Mouse (Mus musculus) ovary, postnatal 14 days (tissue): ENCODE results near the gene Hivep3.

Experiments used
- DNase-seq: peaks from one replicate; pipeline ENCODE4 v3.0.0; 2022; ENCODE audit warnings: low spot score

Hivep3 gene

DNA sequence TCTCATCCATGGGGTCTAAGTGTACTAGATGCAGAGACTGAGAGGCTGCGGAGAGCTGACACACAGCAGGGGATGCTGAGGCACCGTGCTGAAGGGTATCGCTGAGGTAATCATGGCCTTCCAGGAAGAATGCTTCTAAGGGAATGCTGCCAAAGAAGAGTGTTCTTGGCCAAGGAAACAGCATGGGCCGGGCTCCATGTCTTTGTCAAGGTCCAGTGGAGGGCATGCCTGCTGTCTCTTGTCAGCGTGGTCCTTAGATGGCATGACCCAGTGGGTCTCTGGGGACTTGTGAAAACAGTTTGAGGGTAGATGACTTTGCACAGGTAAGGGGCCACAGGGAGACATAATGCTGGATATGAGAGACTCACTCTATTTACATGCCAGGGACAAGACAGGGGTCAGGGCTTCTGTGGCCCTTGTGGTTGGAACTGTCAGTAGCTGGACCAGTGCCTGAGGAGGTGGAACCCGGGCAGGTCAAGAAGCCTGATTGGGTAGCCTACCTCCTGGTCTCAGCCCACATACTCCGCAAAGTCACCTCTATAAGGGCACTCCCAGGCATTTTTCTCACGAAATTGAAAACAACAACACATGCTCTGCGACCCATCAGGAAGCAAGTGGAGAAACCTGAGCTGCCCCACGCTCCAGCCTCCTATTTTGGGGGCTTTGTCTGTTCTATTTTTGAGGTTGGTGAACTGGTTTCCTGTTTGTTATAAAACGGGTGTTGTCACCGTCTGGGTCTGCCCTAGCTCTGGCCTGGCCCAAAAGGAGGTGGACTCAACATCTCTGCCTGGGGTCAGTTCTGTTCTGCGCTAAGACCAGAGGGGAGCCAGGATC lies 177.7 kb downstream of the Hivep3 start:
- no peak for DNase-seq

DNA sequence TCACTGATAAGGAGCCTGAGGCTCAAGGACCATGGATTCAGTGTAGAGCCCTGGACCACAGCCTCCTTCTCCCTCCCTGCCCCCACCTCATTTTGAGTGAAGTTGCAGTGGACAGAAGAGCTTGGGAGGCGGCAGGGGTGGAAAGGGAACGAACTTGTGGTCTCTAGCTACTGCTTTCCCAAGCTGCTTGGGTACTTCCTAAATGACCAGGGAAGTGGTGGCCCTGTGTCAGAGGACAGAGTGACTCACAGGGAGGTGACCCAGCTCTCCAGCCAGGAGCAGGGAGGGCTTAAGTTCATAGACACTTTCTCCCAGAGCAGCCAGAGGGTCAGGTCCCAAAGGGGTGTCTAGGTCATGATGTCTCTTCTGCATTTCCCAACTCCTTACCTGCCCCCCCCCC lies 178.6 kb downstream of the Hivep3 start:
- DNase-seq: no peak

DNA sequence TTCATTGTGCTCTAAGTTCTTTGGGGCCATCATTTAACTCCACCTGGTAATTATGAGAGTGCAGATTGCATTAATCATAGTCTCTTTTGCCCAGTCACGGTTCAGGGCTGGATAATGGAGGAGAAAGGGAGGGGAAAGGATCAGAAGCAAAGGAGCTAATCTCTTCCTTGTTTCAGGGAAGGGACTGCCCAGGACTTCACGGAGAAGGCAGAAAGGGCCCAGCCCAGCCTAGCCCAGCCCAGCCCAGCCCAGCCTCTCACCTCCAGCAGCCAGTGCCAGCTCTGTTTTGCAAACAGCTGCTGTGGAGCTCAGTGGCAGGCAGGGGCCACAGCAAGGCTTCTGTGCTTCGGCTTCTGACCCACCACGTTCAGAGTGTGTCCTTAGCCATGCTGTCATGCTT lies 180.6 kb downstream of the Hivep3 start:
- no peak for DNase-seq

DNA sequence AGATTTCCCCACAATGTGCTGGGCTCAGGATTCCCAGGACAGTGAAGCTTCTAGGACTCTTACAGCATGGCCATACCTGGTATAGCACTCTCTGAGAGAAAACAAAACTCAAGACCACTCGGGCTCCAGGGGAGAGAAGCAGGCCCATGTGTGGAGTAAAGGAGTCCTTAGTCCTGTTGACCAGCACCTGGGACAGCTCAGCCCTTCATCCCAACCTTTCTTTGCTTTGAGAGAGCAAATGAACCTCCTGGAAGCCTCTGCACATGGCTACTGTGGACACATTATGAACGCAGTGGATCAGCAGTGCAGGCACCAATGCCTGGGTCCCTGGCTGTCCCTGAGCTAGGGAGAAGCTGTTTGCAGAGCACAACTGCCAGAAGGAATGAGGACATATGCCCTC lies 181.5 kb downstream of the Hivep3 start:
- no peak for DNase-seq

DNA sequence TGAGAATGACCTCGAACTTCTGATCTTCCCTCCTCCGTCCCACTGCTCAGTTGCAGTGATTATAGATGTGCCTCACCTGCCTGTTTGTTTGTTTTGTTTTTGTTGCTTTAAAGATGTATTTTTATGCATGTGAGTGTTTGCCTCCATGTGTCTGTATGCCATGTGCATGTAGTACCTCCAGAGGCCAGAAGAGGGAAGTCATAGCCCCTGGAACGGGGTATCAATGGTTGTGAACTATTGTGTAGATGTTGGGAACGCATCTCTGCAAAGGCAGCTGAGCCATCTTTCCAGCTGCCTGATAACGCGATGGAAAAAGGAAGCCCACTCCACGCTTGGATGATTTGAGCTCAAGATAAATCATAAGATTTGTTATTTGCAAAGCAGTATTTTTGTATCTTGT lies 183.9 kb downstream of the Hivep3 start:
- no peak for DNase-seq

DNA sequence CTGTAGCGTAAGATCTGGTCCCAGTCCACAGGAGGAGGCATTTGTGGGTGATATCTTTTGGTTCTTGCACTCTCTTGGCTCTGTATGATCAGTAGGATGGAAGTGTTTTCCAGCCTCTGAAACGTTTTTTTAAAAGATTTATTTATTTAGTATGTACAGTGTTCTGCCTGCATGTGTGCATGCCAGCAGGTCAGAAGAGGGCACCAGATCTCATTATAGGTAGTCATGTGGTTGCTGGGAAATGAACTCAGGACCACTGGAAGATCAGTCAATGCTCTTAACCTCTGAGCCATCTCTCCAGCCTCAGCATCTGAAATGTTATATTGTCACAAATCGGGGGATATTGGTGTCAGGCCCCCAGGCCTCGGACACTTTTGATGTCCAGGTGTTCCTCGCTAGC lies 185.8 kb downstream of the Hivep3 start:
- no peak for DNase-seq

DNA sequence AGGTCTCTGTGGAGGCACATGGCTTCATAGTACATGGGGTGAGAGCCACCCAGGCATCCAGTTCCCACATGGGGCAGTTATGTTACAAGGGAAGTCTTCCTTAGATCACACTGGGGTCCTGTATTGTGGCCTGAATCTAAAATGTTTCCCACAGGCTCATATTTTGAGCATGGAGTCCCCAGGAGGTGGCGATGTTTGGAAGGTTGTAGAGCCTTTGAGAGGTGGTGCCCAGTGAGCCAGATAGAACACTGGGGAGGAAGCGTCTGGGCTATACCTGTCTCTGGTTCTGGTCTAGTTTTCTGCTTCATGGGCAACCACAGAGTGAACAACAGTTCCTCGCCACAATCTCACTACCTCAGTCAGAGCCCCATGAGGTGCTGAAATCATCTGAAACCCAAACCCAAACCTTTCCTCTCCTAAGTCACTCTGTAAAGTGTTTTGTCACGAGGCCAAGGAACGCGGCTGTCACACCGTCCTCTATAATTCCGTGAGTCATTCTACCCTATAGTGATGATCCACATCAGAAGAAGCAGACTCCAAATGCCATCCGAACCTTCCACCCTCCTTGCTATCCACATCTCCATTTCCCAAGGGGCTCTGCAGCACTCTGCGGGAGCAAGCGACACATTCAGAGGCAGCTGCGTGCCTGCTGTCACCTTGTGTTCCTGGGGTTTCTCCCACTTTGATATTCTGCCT lies 187.6 kb downstream of the Hivep3 start:
- no peak for DNase-seq

DNA sequence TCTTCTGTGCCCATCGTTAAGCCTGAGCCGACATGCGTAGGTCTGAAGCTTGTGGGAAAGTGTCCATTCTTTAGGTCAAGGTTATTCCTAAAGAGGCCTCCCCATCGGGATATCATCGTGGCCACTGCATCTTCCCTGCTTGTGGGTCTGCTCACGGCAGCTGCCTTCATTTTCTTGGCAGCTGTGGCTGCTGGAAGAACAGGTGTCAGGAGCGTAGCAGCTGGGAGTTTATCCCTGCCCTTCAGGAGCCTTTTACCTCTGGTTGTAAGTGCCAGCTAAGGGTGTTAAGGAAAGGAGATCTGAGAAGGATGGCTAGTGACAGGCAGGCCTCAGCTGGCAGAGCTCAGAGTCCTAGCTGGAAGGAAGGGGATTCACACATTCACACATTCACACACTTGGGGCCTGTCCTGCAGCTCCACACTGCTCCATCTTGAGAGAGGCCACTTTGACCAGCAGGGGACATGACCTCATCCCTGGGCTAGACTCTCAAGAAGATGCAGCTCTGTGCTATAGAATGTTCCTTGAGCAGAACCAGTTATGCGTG lies 188.2 kb downstream of the Hivep3 start:
- no peak for DNase-seq

DNA sequence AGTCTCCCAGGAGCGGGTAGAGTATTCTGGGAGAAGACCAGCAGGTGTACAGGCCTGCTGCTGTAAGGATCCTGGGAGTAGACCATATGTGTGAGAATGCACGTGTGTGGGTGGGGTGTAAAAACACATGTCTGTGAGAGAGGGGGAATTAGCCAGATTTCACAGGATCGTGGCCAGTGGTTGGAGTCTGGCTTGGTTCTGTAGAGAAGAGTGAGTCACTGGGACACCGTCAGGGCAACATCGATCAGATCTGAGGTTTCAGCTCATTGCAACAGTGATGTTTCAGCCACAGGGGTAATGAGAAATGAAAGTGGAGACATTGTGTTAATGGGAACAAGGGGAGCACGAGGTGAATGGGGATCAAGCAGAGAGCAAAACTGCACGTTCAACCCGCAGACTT lies 189.4 kb downstream of the Hivep3 start:
- no peak for DNase-seq

DNA sequence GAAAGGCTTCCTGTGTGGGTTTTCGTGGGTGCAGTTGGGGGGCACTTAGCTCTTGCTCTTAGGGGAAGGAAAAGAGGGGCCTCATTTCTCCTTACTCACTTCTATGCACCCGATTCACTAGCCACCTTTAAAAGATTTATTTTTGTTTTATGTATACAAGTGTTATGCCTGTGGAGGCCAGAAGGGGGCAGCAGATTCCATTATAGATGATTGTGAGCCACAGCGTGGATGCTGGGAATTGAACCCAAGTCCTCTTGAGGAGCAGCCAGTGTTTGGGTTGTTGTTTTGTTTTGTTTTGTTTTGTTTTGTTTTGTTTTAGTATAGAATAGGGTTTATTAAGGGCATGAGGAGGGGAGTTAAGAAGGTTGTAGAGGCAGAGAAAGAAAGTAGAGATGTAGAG lies 189.8 kb downstream of the Hivep3 start:
- DNase-seq: no peak

DNA sequence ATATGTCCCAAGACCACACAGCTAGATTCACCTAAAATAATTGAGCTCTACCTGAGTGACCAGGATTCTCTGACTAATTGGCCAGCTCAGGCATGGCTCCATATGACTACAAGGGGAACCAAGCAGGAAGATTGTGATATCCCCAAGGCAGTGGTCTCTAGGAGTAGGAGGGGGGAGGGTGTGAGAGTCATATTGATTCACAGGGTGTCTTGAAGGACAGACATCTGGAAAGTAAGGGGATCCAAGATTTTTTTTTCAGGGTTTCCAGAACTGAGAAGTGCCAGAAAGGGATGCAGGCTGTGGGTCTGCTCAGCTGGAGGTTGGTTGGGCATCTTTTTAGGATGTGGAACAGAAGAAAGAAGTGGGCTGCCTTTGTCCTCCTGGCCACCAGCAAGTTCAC lies 191.5 kb downstream of the Hivep3 start:
- no peak for DNase-seq

DNA sequence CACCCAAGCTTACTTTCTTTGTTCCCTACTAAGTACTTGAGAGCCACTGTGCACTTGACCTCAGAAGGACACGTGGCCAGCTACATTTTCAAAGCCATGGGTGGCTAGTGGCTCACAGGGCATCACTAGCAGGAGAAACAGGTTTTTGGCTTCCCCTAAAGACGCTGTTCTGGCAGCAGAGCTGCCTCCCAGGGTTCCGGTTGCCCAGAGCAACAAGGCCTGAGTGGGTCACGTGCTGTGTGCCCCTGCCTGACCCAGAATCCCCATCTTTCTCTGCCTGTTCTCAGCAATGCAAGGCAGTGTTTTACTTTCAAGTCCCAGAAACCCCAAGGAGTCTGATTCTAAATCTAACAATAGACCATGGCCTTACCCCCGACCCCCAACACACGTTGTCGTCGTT lies 198.3 kb downstream of the Hivep3 start:
- DNase-seq: no peak

DNA sequence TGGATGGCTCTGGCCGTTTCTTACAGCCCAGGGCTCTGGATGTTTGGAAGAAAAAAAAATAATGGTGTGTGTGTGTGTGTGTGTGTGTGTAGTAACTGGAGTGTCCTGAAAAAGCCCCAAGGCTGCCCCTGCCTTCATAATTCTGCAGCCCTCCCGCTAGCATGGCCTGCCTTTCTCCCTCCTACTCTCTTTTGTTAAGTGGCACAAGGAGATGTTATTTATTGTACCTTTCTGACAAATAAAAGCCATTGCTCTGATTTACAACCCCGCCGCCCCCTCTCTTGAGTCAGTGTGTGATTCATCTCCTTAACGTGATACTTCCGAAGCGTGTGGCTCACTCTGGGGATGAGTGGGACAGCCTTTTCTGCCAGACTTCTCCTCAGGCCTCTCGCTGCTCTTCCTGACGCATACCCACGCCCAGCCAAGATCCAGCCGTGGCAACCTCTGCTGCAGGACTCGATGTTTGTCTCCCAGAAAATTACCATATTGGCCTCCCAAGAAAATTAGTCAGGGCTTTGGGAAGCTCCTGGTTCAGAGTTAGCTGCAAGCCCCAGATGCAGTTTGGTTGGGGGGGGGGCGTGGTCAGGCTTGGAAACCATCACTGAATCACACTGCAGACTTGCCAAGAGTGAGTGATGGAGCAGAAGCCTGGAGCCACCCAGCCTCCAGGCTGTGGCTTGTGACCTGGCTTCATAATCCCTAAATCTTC lies 199.1 kb downstream of the Hivep3 start:
- no peak for DNase-seq

DNA sequence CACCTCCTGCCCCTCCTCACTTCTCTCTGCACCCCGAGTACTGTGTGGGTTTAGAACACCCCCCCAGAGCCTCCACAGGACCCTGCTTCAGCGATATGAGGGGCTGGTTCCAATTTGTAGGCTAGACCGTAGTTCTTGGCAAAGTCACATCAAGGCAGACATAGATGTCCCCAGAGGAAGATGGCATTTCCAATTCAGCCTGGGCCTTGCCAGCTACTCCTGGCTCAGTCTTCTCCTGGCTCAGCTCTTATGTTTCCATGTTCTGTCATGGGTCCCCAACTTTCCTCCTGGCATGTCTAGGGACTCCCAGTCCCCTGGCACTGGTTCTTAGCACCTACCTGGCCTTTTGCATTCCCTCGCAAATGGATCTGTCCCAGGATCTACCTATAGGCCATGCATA lies 201.3 kb downstream of the Hivep3 start:
- DNase-seq: no peak

DNA sequence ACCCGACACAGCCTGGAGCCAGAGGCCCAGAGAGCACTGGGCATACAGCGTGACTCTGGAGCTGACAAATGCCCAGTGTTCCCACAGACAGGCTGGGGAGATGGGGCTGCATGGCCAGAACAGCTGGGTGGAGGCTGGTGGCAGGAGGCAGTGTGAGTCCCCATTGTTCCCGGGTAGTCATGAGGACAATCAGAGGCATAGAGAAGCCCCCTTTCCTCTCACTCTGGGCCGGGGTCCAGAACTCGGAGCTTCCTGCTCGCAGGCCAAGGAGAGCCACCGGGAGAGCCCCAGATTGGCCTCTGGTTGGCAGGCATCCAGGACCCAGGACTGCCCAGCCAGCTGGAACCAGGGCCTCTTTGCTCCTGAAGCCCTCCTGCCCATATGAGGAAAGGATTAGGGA lies 204.3 kb downstream of the Hivep3 start:
- DNase-seq: no peak

DNA sequence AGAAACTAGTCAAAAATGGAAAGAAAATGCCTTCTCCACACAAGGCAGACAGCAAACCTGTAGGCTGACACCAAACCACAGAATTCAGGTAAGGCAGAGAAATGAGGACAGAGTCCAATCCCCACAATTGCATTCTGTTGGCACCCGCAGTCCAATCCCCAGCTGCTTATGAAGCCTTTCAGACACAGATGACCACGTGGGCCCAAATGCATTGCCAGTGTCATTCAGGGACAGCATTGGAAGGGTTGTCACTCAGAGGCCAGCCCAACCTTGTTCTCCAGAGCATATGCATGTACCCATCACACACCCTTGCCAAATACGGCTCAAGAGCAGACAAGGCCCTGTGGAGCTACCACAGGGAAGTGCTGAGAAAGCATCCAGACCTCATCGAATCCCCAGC lies 204.9 kb downstream of the Hivep3 start:
- DNase-seq: no peak

DNA sequence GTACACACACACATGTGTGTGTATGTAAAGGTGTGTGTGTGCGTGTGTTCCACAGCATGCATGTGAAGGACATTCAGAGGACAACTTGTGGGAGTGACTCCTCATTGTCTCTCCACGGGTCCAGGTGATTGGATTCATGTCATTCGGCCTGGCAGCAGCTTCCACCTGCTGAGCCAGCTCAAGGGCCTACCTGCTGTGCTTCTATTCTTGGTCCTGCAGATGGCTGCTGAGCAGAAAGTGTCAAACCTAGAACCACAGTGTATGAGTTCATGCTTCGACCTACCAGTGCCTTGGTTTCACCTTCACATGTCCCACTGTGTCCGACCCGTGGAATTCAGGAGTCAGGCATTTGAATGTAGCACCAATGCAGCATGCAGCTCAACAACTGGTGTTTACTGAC lies 206.2 kb downstream of the Hivep3 start:
- no peak for DNase-seq

DNA sequence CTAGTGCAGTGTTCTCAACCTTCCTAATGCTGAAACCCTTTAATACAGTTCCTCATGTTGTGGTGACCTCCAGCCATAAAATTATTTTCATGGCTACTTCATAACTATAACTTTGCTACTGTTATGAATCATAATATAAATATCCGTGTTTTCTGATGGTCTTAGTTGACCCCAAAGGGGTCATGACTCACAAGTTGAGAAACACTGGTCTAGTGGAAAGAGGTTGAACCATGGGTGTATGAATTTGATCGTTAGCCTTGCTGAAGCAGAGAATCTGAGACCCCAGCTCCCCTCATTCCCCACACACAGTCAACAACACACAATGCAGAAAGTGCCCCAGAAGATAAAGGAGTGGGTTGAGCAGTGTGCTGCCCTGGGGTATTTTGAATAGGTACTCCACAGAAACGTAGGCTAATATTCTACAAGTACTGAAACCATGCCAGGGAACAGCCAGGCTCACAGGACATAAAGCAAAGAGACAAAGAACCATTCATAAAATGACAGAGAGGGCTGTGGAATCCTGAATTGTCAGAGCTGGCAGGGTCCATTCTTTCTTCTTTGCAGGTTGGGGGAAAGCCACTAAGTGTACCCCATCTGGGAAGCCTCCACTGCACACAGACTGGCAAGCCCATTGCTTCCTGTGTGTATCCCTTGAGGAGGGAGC lies 212.8 kb downstream of the Hivep3 start:
- DNase-seq: no peak

DNA sequence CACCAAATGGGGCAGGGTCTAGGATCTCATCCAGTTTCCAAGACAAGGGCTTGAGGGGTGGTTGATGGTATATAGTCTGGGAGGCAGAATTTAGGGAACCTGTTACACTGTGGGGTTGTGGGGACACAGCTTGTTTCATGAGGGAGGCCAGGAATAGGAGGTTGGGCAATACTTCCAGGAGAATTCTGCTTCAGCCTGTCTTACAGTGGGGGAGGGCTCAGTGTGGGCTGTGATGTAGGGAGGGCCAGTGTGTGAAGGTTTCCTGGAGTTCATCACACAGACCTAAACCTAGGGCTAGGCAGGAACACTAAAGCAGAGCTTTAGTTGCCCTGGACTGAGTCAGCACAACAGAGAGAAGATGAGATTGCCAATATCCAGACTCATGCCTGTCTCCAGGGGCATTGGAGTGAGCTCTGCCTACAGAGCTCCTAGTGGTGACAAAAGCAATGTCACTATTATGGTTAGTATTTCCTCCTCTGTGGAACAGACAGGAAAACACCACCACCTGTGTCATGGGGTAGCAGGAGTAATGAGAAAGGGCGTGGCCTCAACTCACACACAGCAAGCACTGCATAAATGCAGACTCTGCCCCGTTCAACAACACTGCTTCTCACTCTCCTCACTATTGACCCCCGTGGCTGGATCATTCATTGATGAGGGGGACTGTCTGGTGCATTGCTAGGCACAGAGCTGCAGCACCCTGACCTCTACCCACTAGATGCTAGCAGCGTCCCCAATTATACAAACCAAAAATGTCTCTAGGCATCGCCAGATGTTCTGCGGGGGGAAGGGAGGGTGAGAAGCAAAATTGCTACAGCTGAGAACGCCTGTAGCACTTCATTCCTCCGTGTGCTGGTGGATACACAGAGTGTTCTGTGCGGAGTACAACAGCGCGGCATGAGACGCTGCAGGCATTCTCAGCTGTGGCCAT lies 213.9 kb downstream of the Hivep3 start:
- DNase-seq: no peak

DNA sequence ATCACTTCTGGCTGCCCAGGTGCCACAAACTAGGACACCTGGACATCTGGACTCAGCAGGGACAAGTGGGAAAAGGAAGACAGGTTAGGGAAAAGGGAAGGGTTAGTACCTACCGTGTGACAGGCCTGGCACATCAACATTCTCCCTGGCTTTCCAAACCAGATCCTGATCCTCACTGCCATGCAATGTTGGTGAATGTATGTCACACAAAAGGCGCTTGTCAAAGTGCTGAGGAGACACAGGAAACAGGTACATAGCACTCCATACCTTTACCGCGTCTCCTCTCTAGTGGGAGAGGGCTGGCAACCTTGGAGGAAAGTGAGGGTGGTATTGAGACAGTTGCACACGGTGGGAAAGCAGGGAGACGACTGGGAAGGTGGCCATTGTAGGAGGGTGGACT lies 214.8 kb downstream of the Hivep3 start:
- no peak for DNase-seq

DNA sequence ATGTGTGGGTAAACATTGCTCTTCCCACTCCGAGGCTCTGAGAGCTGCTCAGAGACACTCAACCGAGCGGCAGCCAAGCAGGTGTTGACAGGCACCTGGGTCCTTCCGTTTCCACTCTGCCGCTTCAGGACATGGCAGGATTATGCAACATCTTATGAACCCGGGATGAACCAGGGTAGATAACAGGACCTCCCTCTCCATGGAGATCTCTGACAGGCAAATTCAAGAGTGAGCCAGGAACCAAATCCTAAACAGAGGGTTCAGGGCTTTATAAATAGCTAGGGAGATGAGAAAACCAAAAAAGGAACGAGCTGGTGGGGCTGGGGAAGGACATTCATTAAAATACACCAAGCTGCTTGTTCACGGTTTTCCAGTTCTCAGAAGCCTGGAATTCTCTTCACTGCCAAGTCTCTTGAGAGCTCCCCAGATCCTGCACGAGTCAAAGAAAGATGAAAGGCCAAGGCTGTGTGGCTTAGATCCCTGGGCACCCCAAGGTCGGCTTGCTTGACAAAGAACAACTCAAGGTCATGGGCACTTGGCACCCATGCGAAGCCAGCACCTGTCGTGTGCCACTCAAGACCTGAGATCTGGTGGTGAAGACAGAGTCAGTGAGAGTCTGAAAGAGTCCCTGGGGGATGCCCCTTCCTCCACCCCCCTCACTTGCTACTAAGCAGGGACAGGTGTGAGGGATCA lies 215.5 kb downstream of the Hivep3 start:
- DNase-seq: no peak
